Mouse (Mus musculus): ENCODE measurements around the gene Fhl1.

DNA sequence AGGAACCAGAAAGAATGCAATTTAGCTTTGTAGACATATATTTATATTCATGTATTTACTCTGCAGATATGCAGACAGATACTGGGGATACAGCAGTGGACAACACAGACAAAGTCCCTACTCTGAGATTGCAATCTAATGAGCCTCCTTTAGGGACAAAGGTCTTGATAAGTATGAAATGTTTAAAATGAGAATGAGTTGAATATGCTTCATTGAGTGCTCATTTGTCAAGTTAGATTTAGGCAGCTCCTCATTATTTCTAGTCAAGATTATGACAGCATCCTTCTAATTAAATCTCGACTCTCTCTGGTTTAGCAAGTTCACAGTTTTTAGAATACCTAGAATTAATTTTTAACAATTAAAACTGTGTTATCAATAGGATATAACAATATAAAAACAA, 18.9 kb upstream of the Fhl1 start:
- TF ChIP-seq CTCF (IDR thresholded peaks at IDR 0.05; ENCODE audit: extremely low read depth, insufficient read length, insufficient replicate concordance, low read depth, low read length) (no peak), POLR2A (IDR thresholded peaks at IDR 0.05; ENCODE audit: low read depth, low read length) (no peak)

All from small intestine, adult 2 months (tissue).